Mouse (Mus musculus) cortical plate, adult 2 months (tissue): Measurements from ENCODE around the gene Ndufa3. TPM values are rescaled to one million over a fixed set of nuclear protein-coding genes. Genes with fewer than 3 reads are reported as not detected.

Experiments
- H3K27ac ChIP-seq: fragments of 200-500 bp; 2 replicates; pipeline ENCODE4 v1.5.1; 2012; ENCODE audit warnings: low read length, control low read depth, inconsistent platforms; ENCODE audit not compliant: insufficient read depth
- H3K4me1 ChIP-seq: fragments of 200-500 bp; 2 replicates; pipeline ENCODE4 v1.6.1; 2011; ENCODE audit warnings: low read length; ENCODE audit not compliant: control insufficient read depth, insufficient read depth
- H3K4me3 ChIP-seq: fragments of 200-500 bp; 2 replicates; pipeline ENCODE4 v1.5.1; 2011; ENCODE audit warnings: mild to moderate bottlenecking, low read length, control low read depth; ENCODE audit not compliant: insufficient read depth
- CTCF ChIP-seq: fragments of 200-500 bp; IDR thresholded peaks from 2 replicates; pipeline ENCODE4 v1.5.1; 2011; ENCODE audit warnings: mild to moderate bottlenecking, control low read depth, low read length; ENCODE audit not compliant: insufficient read depth; ENCODE audit errors: extremely low read depth
- POLR2A ChIP-seq: fragments of 200-500 bp; IDR thresholded peaks from 2 replicates; pipeline ENCODE4 v1.6.1; 2011; ENCODE audit warnings: mild to moderate bottlenecking, low read length, control low read depth; ENCODE audit not compliant: insufficient read depth; ENCODE audit errors: extremely low read depth
- polyA plus RNA-seq: library from polyadenylated mRNA; depleted of rRNA; stranded (reverse); fragments of >200 nt; gene quantifications from 2 replicates; pipeline ENCODE4 v1.2.3, GENCODE M21; 2012; rRNA removed

Ndufa3 gene
- polyA plus RNA-seq, 1 experiment = 413 TPM

DNA sequence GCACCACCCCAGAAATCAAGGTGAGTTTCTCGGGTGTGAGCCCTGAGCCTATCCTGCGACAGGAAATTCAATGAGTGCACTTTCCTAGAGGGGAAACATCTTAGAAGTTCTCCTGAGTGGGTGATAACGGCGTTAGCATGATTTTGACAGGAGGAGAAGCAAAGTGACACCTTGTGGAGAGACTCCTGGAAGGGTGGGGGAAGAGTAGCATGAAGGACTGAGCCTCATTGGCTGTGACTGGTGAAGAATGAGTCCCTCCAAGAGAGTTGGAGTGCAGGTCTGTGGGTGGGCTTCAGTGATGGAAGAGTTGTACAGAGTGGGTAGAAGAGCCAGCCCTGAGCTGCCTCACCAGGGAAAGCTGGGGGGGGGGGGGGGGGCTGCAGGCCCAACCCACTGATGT, 39.8 kb downstream of the Ndufa3 start:
- Histone ChIP-seq H3K4me1 (no peaks in the 10 kb centered on the region), H3K27ac (no peak overlapping the region), H3K4me3 (no peak overlapping the region)
- TF ChIP-seq CTCF = no peak
- no peak for TF ChIP-seq POLR2A

GRCm38 (mm10) chr7:3658578-3658977, 41.4 kb downstream of the Ndufa3 start:
- H3K27ac ChIP-seq = no peak overlapping the region
- H3K4me3 ChIP-seq = no peak overlapping the region
- TF ChIP-seq POLR2A (no peak), CTCF (no peak)
- H3K4me1 ChIP-seq = no peaks in the 10 kb centered on the region

DNA sequence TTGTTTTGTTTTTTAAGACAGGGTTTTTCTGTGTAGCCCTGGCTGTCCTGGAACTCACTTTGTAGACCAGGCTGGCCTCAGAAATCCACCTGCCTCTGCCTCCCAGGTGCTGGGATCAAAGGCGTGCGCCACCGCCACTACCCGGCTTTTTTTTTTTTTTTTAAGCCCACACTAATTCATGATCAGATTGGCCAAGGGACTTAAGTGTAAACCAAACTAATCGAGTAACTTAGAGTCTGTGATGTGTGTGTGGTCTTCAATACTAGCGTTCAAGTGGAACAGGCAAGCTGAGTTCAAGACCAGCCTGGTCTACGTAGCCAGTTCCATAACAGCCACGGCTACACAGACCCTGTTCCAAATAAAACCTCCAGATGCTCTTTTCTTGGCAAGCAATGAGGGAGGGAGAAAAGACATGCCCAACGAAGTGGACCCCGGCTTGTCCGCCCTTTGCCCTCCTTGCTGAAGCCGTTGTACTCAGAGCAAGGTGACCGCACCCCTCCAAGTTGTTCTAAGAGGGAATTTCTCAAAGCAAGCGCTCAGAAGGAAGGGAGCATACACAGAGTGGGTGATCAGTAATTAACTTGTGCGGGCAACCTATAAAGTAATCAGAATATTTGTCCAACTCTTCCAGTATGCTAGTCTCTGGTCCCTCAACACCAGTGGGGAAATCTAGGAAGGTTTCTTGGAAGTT, 47.5 kb downstream of the Ndufa3 start:
- TF ChIP-seq CTCF (no peak), POLR2A (no peak)
- Histone ChIP-seq H3K4me1 (peaks cover 2% of the 10 kb centered on the region; the same call in 1 of the 2 replicates), H3K4me3 (peak overlapping the region; percentile 59), H3K27ac (no peak overlapping the region)

GRCm38 (mm10) chr7:3665215-3666114, 48.3 kb downstream of the Ndufa3 start, which contains the start of gene Leng1:
Gene Leng1 (minus strand): TSS chr7:3665840.
- Histone ChIP-seq H3K4me3 (peak within 1 kb of the TSS; percentile 59), H3K4me1 (peaks cover 2% of the 10 kb centered on the region; the same call in 1 of the 2 replicates), H3K27ac (peak within 1 kb of the TSS; percentile 29; the same call in 1 of the 2 replicates)
- TF ChIP-seq CTCF = no peak
- TF ChIP-seq POLR2A = peak; percentile 82

- Histone ChIP-seq H3K4me3 (no peak overlapping the region), H3K4me1 (peaks cover 2% of the 10 kb centered on the region; the same call in 1 of the 2 replicates), H3K27ac (no peak overlapping the region)
- TF ChIP-seq CTCF (no peak), POLR2A (no peak)
Observed at GRCm38 (mm10) chr7:3666921-3667391, 49.8 kb downstream of the Ndufa3 start.

Other genes starting within 250 kb of the Ndufa3 start
- 50.3 and 63.3 TPM in 2 replicates for gene Cacng8, start 226.7 kb upstream of the Ndufa3 start, polyA plus RNA-seq
- 0.81 and 1.4 TPM in 2 replicates for gene Cacng6, start 193.2 kb upstream of the Ndufa3 start, polyA plus RNA-seq
- gene Tarm1, start 114.7 kb upstream of the Ndufa3 start, polyA plus RNA-seq = 0.06 TPM in 1 of 2 replicates, not detected in the other
- gene Oscar, start 1.2 kb upstream of the Ndufa3 start, polyA plus RNA-seq = 4.7 and 5.7 TPM in 2 replicates
- gene Tfpt, start 12.6 kb downstream of the Ndufa3 start, polyA plus RNA-seq = 38.5 and 39.3 TPM in 2 replicates
- gene Prpf31, start 12.6 kb downstream of the Ndufa3 start, polyA plus RNA-seq = 65.3 and 75.1 TPM in 2 replicates
- 39.9 and 44.6 TPM in 2 replicates for gene Cnot3, start 27.9 kb downstream of the Ndufa3 start, polyA plus RNA-seq
- gene Leng1, start 48.5 kb downstream of the Ndufa3 start, polyA plus RNA-seq = 7.3 and 8.3 TPM in 2 replicates
- gene Tmc4, start 60.2 kb downstream of the Ndufa3 start, polyA plus RNA-seq = 12.6 and 14.8 TPM in 2 replicates
- gene Tsen34, start 75.5 kb downstream of the Ndufa3 start, polyA plus RNA-seq = 88.4 and 94.9 TPM in 2 replicates
- gene Mboat7, start 76.2 kb downstream of the Ndufa3 start, polyA plus RNA-seq = 155 and 156 TPM in 2 replicates
- 938 and 983 TPM in 2 replicates for gene Rps9, start 86.6 kb downstream of the Ndufa3 start, polyA plus RNA-seq
- gene Pirb, start 103.0 kb downstream of the Ndufa3 start, polyA plus RNA-seq = 0.38 and 0.40 TPM in 2 replicates
- gene Gm15448, start 208.3 kb downstream of the Ndufa3 start, polyA plus RNA-seq = not detected in 2 replicates
- gene Pira2, start 227.7 kb downstream of the Ndufa3 start, polyA plus RNA-seq = not detected in 2 replicates